Mouse (Mus musculus) gastrocnemius, postnatal 4 days (tissue): Measurements from ENCODE around the gene Mia2. TPM values are rescaled to one million over a fixed set of nuclear protein-coding genes. Genes with fewer than 3 reads are reported as not detected.
"Not testable (repeated sequence)": the region's sequence is repeated elsewhere in the genome, so short reads cannot be mapped to it uniquely, and the experiment has no call there.

Source experiments
- DNase-seq, 2 experiments: peaks; one replicate each; pipeline ENCODE4 v3.0.0; 2021 to 2022; ENCODE audit warnings: low spot score in 2 of 2, mixed read lengths in 2 of 2
- long read RNA-seq, 2 experiments: library from polyadenylated mRNA; stranded (forward); transcript quantifications; one replicate each; pipeline ENCODE4 v2.0.0; 2021
- total RNA-seq, 2 experiments: library from RNA; stranded (reverse); gene quantifications; 2 replicates each; pipeline ENCODE4 v1.2.3; 2021

Mia2 gene
- 10 to 100 TPM; 53.0 to 68.1 TPM for total RNA-seq
- long read RNA-seq, experiment 1, full-length matches to known transcripts, result 20 of 49 reads
- long read RNA-seq, experiment 1, partial matches to known transcripts, result 0 of 49 reads
- long read RNA-seq, experiment 1, other reads (novel, unspliced or antisense), result 29 of 49 reads
- long read RNA-seq, experiment 2, full-length matches to known transcripts, result 14 of 57 reads
- long read RNA-seq, experiment 2, partial matches to known transcripts, result 6 of 57 reads
- long read RNA-seq, experiment 2, other reads (novel, unspliced or antisense), result 37 of 57 reads

DNA sequence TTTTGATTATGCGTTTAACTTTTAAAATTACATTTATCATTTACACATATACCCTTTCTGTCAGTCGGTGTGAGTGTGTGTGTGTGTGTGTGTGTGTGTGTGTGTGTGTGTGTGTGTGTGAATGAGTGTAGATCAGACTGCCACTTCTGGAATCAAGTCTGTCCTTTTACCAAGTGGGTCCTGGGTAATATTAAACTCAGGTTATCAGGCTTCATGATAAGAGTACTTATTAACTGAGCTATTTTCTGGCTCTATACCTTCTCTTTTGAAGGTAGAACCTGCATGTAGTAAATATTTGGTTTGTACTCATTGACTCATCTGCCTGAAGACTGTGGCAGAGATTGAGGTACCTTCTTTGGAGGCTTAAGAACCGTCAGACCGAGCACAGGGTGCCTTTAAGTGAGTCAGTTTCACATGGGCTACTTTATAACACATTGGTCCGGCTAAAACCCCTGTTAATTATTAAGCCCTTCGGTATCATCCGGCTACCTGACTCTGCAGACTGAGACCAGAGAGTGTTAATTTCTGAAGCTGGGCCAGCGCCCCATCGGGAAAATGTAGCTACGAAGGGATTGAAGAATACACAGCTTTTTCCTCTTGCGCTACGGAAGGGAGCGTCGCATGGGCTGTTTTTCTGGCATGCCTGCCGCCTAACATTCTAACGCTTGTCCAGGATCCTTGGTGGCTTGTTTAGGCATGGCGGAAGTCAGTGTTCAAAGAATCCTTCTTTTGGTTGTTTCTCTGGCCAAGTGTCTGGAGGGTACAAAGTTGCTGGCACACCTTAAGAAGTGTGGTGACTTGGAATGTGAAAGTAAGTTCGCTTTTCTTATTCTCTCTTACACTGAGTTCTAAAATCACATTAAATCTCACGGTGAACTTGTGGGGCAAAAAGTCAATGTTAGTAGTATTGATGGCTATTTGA is at the start of gene Mia2:
Mia2 (plus strand) TSS at position 696 of the 922 bp plus-strand sequence.
- DNase-seq, result no peak

DNA sequence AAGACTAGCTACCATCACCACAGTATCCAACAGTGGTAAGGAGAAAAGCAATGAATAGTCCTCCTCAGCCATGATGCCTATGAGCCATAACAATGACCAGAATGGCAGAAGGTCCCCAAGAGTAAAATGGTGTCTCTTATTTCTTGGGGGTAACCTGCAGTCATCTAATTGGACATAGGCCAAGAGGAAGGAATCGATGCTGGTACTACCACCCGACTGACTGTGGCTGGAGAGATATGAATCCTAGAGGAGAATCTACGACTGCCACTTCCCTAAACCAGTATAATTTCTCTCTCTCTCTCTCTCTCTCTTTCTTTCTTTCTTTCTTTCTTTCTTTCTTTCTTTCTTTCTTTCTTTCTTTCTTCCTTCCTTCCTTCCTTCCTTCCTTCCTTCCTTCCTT is 43.1 kb upstream of the Mia2 start:
- no peak for DNase-seq

DNA sequence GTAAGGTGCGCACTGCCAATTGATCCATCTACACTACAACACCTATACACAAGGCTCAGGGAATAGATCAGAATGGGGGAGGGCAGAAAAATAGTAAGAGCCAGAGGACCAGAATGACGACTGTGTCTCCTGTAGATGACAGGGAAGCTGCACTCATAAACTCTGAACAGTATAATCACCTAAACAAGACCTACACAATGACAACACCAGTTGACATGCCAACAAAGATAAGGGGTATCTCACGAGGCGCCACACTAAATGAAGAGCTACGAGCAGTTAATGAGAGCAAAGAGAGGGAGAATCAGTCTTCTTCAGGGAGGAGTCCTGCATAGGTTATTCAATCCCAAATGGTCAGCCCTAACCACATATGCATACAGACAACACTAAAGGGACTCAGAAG is 42.4 kb upstream of the Mia2 start:
- no peak for DNase-seq

DNA sequence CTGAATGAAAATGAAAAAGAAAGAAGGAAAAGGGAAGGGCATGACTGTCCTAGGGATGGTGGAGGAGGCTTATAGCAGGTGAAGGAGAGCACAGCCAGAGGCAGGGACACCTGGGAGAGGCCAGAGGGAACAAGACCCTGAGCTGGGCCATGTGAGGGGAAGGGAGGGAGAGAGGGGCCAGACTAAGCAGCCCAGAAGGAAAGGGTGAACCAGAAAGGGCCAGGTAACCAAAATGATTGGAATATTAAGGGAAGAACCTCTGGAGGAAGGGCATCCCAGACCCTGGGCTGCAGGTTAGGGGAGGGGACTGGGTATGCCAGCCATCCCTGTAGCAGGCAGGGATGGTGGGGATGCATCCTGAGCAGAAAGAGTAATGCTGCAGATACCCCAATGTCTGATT is 41.6 kb upstream of the Mia2 start:
- DNase-seq, result no peak

DNA sequence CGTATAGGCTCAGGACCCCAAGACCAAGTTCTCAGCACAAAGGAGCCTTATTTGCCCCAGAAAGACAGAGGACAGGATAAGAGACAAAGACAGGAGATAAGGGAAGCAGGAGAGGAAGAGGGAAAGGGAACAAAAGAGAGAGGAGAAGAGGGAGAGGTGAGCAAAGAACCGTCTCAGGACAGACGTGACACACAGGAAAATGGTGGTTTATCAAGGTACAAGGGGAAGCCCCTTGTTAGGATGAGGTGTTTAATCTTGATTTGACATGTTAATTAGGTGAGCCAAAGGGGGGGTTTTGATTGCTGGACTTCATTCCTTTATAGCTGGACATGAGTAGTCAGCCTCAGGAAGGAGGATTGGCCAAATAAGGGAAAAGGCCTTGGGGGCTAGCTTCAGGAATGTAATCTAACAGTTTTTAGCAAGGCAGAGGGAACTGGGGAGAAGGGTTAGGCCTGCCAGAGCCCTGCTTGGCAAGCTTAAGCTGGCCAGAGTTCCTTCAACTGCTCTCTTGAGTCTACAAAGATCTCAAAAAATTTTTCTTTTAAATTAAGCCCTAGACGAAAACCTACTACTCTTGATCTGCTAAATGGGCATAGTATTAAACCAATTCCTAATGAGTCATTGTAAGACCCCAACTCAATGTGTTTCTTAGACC is 40.3 kb upstream of the Mia2 start:
- no peak for DNase-seq

DNA sequence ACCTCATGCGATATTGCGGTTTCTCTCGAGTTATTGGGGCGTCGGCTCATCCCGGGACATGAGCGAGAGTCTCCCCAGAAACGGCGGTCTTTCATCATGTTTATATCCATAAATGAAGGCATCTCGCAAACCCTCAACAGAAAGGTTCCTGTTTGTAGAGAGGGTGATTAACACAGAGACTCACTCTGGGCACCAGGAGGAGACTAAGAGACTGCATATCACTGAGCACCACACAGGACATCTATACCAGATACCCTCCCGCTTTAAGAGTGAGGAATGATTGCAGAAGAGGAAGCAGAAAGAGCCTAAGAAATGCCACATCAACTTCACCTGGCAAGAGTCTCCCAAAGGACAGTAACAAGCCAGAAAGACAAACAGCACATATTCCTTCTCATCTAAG is 39.4 kb upstream of the Mia2 start:
- no peak for DNase-seq

DNA sequence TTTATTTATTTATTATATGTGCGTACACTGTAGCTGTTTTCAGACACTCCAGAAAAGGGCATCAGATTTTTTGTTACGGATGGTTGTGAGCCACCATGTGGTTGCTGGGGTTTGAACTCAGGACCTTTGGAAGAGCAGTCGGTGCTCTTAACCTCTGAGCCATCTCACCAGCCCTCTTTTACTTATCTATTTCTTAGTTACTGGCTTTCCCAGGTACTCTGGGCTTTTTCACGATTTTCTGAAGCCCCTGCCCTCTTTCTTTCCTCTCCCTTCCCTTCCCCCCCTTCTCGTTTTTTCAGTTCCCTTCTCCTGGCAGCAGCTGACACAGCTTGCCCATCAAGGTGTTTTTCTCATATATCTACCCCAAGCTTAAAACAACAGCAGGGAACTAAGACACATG is 37.4 kb upstream of the Mia2 start:
- not testable (repeated sequence) for DNase-seq

DNA sequence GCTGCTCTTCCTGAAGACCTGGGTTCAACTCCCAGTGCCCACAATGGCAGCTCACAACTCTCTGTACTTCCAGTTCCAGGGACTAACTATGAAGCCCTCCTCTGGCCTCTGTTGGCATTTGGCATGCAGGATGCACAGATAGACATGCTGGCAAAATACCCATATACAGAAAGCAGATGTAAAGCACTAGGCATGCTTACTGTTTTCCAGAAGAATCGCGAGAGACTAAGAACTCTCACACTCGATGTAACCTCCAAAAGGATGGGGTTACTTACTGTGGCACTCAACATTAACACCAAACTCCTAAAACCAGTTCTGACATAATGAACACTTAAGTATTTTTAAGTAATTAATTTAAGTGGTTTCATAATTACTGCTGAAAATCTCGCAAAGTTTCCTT is 35.3 kb upstream of the Mia2 start:
- DNase-seq, result no peak

DNA sequence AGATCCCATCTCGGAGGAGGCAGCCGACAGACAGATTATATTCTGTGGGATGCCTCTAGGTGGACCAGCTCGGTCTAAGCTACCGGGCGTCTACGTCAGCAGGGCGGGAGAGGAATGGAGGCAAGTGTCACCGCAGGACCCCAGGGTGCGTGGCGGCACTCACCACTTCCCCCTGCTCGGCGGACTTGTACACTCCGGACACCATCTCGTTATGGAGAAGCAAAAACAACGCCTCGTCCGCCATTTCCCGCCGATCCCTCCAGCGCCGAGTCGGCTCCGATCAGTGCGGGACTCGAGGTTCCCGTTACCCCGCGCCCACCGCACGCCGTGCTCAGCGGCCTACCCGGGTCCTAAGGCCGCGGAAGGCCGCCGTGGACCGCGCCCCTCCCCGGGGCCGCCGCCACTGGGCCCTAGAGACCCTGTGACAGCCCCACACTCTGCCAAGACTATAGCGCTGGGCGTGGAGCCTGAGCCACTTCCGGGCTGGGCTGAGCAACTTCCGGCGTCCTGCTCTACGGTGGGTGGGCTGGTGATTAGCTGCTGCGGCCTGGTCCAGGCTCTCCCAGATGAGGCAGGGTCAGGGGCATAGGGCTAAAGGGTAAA is 34.5 kb upstream of the Mia2 start, which contains the start of gene Trappc6b:
Trappc6b (minus strand) TSS at position 480 of the 603 bp plus-strand sequence.
- peak; percentile 63 to 82 for DNase-seq

DNA sequence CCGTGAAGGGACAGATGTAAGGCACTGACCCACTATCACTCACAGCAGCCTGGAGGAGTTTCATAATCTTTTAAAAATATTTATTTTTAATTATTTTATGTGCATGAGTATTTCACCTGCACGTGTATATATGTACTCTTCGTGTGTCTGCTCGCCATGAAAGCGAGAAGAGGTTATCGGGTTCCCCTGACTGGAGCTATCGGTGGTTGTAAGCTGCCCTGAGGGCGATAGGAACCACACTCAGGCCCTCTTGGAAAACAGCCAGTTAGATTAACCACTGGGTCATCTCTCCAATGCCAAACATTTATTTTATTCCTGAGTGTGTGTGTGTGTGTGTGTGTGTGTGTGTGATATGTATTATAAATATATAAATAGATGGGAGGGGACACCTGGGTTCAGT is 30.8 kb upstream of the Mia2 start:
- DNase-seq, result no peak

DNA sequence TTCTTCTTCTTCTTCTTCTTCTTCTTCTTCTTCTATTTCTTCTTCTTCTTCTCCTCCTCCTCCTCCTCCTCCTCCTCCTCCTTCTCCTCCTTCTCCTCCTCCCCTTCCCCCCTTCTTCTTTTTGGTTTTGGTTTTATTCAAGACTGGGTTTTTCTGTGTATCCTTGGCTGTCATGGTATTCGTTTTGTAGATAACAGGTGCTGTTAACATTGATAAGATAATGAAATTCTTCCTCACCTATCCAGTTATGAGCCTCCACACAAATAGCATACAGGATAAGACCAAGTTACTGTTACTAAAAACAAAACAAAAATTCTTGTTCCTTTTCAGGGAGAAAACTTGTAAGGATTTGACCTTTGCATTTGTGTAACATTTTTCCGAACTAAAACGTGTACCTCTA is 29.8 kb upstream of the Mia2 start:
- no peak for DNase-seq

DNA sequence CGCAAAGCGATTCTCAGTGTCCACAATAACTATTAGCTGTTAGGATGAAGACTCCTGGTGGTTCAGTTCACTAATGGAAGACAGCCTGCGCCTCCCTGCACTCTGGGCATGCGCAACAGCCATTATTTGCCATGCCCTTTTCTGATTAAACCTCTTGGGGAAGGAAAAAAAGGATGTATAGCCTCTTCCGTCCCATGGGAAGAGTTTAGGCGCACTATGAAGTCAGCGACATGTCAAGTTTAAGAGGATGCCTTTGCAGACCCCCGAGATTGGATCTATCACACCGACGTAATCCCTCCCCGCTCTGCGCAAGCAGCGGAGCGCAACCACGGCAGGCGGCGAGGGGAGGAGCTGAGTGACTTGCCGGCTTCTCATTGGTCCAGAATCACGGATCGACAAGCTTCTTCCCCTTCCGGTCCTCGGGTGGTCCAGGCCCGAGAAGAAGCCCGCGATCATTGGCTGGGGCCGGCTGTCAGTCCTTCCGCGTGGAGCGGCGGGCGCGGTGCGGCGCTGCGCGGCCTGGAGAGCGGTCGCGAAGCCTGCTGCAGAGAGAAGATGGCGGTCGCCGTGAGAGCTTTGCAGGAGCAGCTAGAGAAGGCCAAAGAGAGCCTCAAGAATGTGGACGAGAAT is 29.0 kb upstream of the Mia2 start, which contains the start of gene Pnn:
Pnn (plus strand) TSS at position 437 of the 630 bp plus-strand sequence.
- DNase-seq, result peak; percentile 92 to 96

DNA sequence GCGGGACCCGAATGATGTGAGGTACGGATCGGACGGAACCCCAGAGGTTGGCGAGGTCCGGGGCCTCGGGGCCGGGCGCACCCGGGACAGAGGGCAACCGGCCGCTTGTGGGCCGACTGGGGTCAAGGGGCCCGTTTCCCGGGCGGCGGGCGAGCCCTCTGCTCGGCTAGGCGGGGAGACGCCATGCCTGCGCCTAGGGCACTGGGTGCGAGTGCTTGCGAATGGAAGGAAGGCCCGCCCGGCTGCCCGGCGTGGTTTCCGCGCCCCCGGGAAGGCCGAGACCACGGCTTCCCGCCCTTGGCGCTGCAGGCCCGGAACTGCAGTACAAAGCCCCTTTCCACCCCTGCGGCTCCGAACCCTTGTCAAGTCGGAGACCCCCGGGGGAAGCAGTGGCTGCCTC is 28.5 kb upstream of the Mia2 start:
- DNase-seq, result peak; percentile 36 to 53

DNA sequence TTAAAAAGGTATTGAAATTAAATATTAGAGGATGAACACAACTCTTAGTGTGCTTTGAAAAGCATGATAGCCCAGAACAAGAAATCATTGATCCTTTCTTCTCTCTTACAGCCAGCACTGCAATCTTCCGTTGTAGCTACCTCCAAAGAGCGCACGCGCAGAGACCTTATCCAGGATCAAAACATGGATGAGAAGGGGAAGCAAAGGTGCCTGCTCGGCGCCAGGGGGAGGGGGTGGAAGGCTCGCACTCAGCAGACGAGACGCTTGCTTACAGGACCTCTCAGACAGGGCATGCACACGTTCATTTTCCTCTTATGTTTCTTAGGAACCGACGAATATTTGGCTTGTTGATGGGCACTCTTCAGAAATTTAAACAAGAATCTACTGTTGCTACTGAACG is 26.8 kb upstream of the Mia2 start:
- DNase-seq, result no peak

DNA sequence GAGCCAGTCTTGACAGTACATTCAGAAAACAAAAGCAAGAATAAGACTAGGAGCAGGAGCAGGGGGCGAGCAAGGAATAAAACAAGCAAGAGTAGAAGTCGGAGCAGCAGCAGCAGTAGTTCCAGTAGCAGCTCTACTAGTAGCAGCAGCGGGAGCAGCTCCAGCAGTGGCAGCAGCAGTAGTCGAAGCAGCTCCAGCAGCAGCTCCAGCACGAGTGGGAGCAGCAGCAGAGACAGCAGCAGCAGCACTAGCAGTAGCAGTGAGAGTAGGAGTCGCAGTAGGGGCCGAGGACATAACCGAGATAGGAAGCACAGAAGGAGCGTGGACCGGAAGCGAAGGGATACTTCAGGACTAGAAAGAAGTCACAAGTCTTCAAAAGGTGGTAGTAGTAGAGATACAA is 23.3 kb upstream of the Mia2 start:
- DNase-seq, result no peak

DNA sequence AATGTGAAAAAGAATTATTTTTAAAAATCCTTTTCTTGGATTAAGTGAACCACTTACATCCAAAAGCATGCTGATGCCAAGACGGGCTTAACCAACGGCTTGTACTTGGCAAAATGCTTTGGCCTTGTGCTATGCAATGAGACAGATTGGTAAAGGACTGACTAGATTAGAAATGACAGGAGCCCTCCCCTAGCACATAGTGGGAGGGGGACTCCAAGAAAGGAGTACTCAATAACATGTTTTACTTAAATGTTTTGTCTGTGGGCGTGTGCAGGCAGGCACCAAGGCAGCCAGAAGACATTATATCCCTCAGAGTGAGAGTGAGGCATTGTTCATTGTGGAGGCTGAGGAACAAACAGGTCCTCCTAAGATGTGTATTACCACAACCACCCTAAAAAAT is 21.5 kb upstream of the Mia2 start:
- DNase-seq, result no peak

DNA sequence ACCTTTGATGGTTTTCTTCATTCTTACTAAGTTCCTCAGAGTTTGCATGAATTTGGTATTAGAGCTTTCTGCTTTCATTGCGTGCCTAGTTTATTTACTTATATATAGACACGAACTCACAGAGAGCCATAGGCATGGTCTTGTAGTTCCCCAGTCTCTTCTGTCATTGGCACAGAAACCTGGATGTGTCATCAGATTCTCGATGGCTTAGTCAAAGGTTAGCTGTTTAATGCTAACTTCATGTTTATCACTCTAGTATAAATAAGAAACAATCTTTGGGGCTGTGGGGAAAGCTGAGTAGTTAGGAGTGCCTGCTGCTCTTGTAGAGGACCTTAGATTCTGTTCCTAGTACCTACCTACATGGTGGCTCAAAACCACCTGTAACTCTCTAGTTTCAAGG is 18.6 kb upstream of the Mia2 start:
- no peak for DNase-seq

DNA sequence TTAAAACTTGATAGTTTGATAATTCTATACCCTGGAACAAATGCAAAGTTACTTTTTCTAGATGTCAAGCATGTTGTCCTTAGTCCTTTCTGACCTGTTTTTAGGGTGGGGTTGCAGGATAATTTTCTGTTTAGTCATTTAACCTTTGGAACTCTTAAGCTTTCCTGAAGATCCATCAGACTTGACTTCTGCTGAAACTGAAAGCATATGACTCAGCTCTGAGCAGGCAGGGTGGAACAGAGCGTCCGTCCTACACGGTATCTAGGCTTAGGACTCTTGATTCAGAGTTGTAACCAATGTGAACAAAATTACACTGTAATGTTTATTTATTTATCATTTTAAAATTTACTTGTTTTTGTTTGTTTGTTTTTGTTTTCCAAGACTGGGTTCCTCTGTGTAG is 17.7 kb upstream of the Mia2 start:
- no peak for DNase-seq

DNA sequence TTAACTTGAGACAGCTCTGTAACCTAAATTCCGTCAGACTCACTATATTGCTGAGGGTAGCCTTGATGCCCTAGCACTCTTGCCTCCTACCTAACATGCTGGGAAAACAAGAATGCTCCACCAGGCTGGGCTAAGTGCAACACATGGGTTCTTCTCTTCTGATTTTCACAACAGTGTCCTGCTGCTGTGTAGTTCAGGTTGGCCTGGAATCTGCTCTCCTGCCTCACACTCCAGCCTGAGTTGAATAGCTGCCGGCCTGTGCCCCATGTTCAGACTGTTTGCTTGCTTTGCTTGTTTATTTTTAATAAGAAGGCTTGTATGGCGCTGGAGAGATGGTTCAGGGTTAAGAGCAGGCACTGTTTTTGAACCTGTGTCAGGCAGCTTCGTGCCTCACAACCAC is 15.1 kb upstream of the Mia2 start:
- DNase-seq, result no peak

DNA sequence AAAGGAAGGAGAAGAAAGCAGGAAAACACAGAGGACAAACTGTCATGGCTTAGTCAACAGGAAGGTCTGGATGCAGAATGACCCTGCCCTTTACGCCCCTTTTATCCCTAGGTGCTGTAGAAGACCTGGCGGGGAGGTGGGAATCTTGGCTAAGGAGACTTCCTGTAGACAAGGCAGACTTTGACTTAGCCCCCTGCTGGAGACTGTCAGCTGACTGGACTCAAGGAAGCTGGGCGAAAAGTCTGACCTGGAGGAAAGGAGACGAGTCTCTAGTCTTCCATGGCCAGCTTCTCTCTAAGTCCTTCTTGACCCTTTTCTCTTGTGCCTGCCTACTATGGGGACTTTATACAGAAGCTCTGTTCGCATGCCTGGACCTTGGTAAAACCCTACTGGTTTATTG is 11.2 kb upstream of the Mia2 start:
- no peak for DNase-seq

DNA sequence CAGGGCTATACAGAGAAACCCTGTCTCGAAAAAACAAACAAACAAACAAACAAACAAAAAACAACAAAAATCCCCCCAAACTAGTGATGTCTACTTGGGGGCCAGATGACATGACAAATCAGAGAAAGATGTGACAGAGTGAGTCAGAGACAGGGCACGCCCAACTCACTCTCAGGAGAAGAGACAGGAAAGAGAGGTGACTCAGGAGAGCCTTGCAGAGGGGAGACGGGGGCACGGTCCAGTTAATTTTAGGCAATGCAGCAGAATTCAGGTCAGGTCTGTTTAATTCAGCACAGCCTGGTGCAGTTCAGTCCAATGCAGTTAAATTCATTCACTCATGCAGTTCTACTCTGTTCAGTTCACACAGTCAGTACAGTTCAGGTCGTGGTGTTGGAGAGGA is 9.4 kb upstream of the Mia2 start:
- no peak for DNase-seq
